Comparison of ENCODE assay signal across 14 mouse cellular contexts in genomic region chr13:30041501-30042295, GRCm38 (mm10). TPM values are rescaled to one million over a fixed set of nuclear protein-coding genes. Genes with fewer than 3 reads are reported as not detected.
DNase-seq lines count a peak whose midpoint lies in the region; ATAC-seq lines count a peak whose summit lies in the region.
"Had no signal": no experiment of that assay in that cellular context is flagged by ENCODE, and none has a peak within 500 bp of the region (broad histone marks: within the 10 kb centered on the region; RNA-seq: fewer than 3 reads in every experiment).

No protein-coding gene starts in this region.

- H3K27ac ChIP-seq in hindbrain, embryonic 16.5 days (ENCODE audit: low read depth, low read length) = no peak overlapping the region
- H3K27ac ChIP-seq: kidney, postnatal 0 days; limb, embryonic 15.5 days; lung, embryonic 15.5 days had no signal

- no peaks in the 10 kb centered on the region for H3K27me3 ChIP-seq in hindbrain, embryonic 16.5 days (replicated peaks; ENCODE audit: control insufficient read depth, insufficient read depth, low read length)
- H3K27me3 ChIP-seq: limb, embryonic 15.5 days; lung, embryonic 15.5 days had no signal

- no peak overlapping the region for H3K4me3 ChIP-seq in hindbrain, embryonic 16.5 days (ENCODE audit: low read length)
- H3K4me3 ChIP-seq: limb, embryonic 15.5 days; lung, embryonic 15.5 days had no signal

- 74% methylated on average over 3 of the region's 3 CpGs for WGBS in hindbrain, embryonic 16.5 days

- DNase-seq in adrenal gland, adult (ENCODE audit: inconsistent age in 2 of 2, low spot score in 1 of 2) = peak; percentile 18 to 69
- no peak for DNase-seq in adrenal gland, postnatal 25 days
- DNase-seq in layer of hippocampus, adult 11-12 months (ENCODE audit: low spot score) = peak; percentile 27
- no peak for DNase-seq in layer of hippocampus, postnatal 25 days (ENCODE audit: extremely low spot score in 1 of 2, low spot score in 1 of 2)
- peak; percentile 9 to 36 for DNase-seq in adrenal gland, postnatal 36 days
- no peak for DNase-seq in ovary, postnatal 36 days (ENCODE audit: low spot score)
- DNase-seq: forebrain, postnatal 0 days; heart, adult 18-20 months had no signal

- H3K9me3 ChIP-seq in hindbrain, embryonic 16.5 days (ENCODE audit: control insufficient read depth, low read length) = no peaks in the 10 kb centered on the region
- H3K9me3 ChIP-seq: limb, embryonic 15.5 days; lung, embryonic 15.5 days had no signal

- H3K9ac ChIP-seq in hindbrain, embryonic 16.5 days (ENCODE audit: low read depth, low read length) = no peak overlapping the region
- H3K9ac ChIP-seq: forebrain, postnatal 0 days; limb, embryonic 15.5 days; lung, embryonic 15.5 days had no signal

- H3K36me3 ChIP-seq in hindbrain, embryonic 16.5 days (ENCODE audit: control insufficient read depth, insufficient read depth, low read length) = no peaks in the 10 kb centered on the region
- H3K36me3 ChIP-seq: limb, embryonic 15.5 days; lung, embryonic 15.5 days had no signal

- no peak overlapping the region for H3K4me2 ChIP-seq in hindbrain, embryonic 16.5 days (ENCODE audit: low read length)
- H3K4me2 ChIP-seq: limb, embryonic 15.5 days; lung, embryonic 15.5 days; midbrain, embryonic 11.5 days had no signal

- peak; percentile 34; the same call in 1 of the 2 replicates for ATAC-seq in megakaryocyte, adult 5-6 weeks (ENCODE audit: poor library complexity, severe bottlenecking)
- ATAC-seq in hindbrain, embryonic 16.5 days = no peak
- ATAC-seq: forebrain, postnatal 0 days had no signal

- H3K4me1 ChIP-seq in hindbrain, embryonic 16.5 days (ENCODE audit: control insufficient read depth, insufficient read depth, low read depth, low read length) = no peaks in the 10 kb centered on the region
- H3K4me1 ChIP-seq: limb, embryonic 15.5 days had no signal

RNA-seq across cellular contexts. Expression of gene E2f3, which starts 55.8 kb away (rescaled TPM):
- 10.8 and 13.1 TPM in 2 replicates for total RNA-seq in adrenal gland, postnatal 25 days (2021)
- 10 to 100 TPM; 24.2 to 25.6 TPM for total RNA-seq in layer of hippocampus, postnatal 25 days (2021)
- total RNA-seq in adrenal gland, postnatal 36 days (2021) = 10 to 100 TPM; 10.9 to 12.4 TPM
- total RNA-seq in megakaryocyte, adult 5-6 weeks (2015) = 7.3 and 7.5 TPM in 2 replicates
- total RNA-seq in megakaryocyte, adult 5-6 weeks (2017) = 5.4 TPM in 2 replicates
- 4.2 and 5.7 TPM in 2 replicates for polyA plus RNA-seq in hindbrain, embryonic 16.5 days (2015; fragmentation: Nextera tagmentation; extraction: Ambion mirVana)

Comparison
In these comparisons a context has a peak if more than half of its experiments do, and no peak if none do; other contexts are left out.
1. DNase-seq: peak in adrenal gland, adult (2 of 2), layer of hippocampus, adult 11-12 months (single experiment) and adrenal gland, postnatal 36 days (2 of 2); none in adrenal gland, postnatal 25 days (single experiment), layer of hippocampus, postnatal 25 days (0 of 2) and ovary, postnatal 36 days (single experiment).